Mouse (Mus musculus) olfactory bulb, adult 2 months (tissue): ENCODE results near the gene Tmem101. TPM values are rescaled to one million over a fixed set of nuclear protein-coding genes. Genes with fewer than 3 reads are reported as not detected.

Experiments
- H3K27ac ChIP-seq: fragments of 200-500 bp; 2 replicates; pipeline ENCODE4 v1.5.1; 2012; ENCODE audit warnings: low read depth, low read length; ENCODE audit not compliant: insufficient read depth
- H3K4me1 ChIP-seq: fragments of 200-500 bp; 2 replicates; pipeline ENCODE4 v1.6.1; 2012; ENCODE audit warnings: low read length; ENCODE audit not compliant: control insufficient read depth, insufficient read depth
- H3K4me3 ChIP-seq: fragments of 200-500 bp; 2 replicates; pipeline ENCODE4 v1.5.1; 2012; ENCODE audit warnings: mild to moderate bottlenecking, low read depth, low read length, moderate library complexity; ENCODE audit not compliant: insufficient read depth
- CTCF ChIP-seq: fragments of 200-500 bp; IDR thresholded peaks from 2 replicates; pipeline ENCODE4 v1.5.1; 2012; ENCODE audit warnings: low read depth, mild to moderate bottlenecking, low read length, moderate library complexity; ENCODE audit not compliant: insufficient read depth
- POLR2A ChIP-seq: fragments of 200-500 bp; IDR thresholded peaks from 2 replicates; pipeline ENCODE4 v1.6.1; 2012; ENCODE audit warnings: mild to moderate bottlenecking, low read depth, low read length, moderate library complexity; ENCODE audit not compliant: insufficient read depth
- WGBS: fragments of 180-500 bp; shearing (Covaris S2); methylation state at CpG from one replicate; pipeline ENCODE4 v1.1.7; 2018; 5-methylcytosine and 5-hydroxymethylcytosine counted together
- polyA plus RNA-seq: library from polyadenylated mRNA; stranded (reverse); fragments of >200 nt; gene quantifications from 2 replicates; pipeline ENCODE4 v1.2.4, GENCODE M21; 2012; ENCODE audit warnings: low replicate concordance; ENCODE audit not compliant: missing spikeins, insufficient read depth, insufficient read length

Tmem101 gene
- polyA plus RNA-seq, 1 experiment = not detected

GRCm38 (mm10) chr11:102189461-102190436 is 33.5 kb upstream of the Tmem101 start, which contains the start of gene G6pc3:
G6pc3 (plus strand) TSS chr11:102189620.
- 1% methylated on average over 50 of the region's 50 CpGs for WGBS
- Histone ChIP-seq H3K4me3 (peak within 1 kb of the TSS; percentile 84), H3K4me1 (peaks cover 8% of the 10 kb centered on the region), H3K27ac (peak within 1 kb of the TSS; percentile 74; the same call in 1 of the 2 replicates)
- TF ChIP-seq CTCF (no peak), POLR2A (peak; percentile 28; the same call in 1 of the 2 replicates)

DNA sequence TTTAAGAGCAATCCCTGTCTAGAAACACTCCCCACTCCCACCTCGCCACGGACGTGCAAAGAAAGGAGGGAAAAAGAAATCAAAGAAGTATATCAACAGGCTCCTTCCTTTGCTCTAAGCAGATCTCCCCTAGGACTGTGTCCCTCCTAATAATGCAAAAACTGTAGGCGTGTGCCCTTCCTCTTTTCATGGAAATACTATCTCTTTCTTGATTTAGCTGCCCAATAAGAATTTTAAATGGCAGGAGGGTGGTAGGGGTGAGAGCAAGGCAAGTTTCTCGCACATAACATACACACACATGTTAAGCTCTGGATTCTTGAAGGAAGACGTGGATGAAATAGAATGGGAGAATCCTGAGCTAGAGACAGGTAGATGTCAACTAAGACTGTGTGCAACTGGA is 32.8 kb upstream of the Tmem101 start:
- WGBS = 62% methylated on average over 6 of the region's 6 CpGs
- peak overlapping the region; percentile 74; the same call in 1 of the 2 replicates for H3K27ac ChIP-seq
- TF ChIP-seq CTCF (no peak), POLR2A (no peak)
- H3K4me3 ChIP-seq = peak overlapping the region; percentile 84
- H3K4me1 ChIP-seq = peaks cover 8% of the 10 kb centered on the region

GRCm38 (mm10) chr11:102186235-102186634 is 30.0 kb upstream of the Tmem101 start:
- peaks cover 10% of the 10 kb centered on the region for H3K4me1 ChIP-seq
- WGBS = 74% methylated on average over 1 of the region's 1 CpGs
- no peak overlapping the region for H3K27ac ChIP-seq
- TF ChIP-seq POLR2A = no peak
- no peak for TF ChIP-seq CTCF
- H3K4me3 ChIP-seq = no peak overlapping the region

- Histone ChIP-seq H3K4me1 (peaks cover 9% of the 10 kb centered on the region), H3K27ac (no peak overlapping the region), H3K4me3 (no peak overlapping the region)
- WGBS = 9% methylated on average over 3 of the region's 3 CpGs
- no peak for TF ChIP-seq CTCF
- TF ChIP-seq POLR2A = no peak
These were observed 29.5 kb upstream of the Tmem101 start for GRCm38 (mm10) chr11:102185677-102186076.

GRCm38 (mm10) chr11:102184646-102185495 is 28.7 kb upstream of the Tmem101 start, which contains the start of gene Lsm12:
Lsm12 (minus strand) TSS chr11:102185296.
- Histone ChIP-seq H3K4me3 (peak within 1 kb of the TSS; percentile 99), H3K27ac (peak within 1 kb of the TSS; percentile 97), H3K4me1 (peaks cover 7% of the 10 kb centered on the region)
- no peak for TF ChIP-seq CTCF
- TF ChIP-seq POLR2A = peak; percentile 91
- WGBS = under 1% methylated on average over 69 of the region's 70 CpGs

- peak overlapping the region; percentile 99 for H3K4me3 ChIP-seq
- TF ChIP-seq POLR2A (no peak), CTCF (no peak)
- WGBS = 3% methylated on average over 7 of the region's 7 CpGs
- peaks cover 2% of the 10 kb centered on the region; the same call in 1 of the 2 replicates for H3K4me1 ChIP-seq
- H3K27ac ChIP-seq = no peak overlapping the region
These were observed 28.0 kb upstream of the Tmem101 start for GRCm38 (mm10) chr11:102184253-102184645.

DNA sequence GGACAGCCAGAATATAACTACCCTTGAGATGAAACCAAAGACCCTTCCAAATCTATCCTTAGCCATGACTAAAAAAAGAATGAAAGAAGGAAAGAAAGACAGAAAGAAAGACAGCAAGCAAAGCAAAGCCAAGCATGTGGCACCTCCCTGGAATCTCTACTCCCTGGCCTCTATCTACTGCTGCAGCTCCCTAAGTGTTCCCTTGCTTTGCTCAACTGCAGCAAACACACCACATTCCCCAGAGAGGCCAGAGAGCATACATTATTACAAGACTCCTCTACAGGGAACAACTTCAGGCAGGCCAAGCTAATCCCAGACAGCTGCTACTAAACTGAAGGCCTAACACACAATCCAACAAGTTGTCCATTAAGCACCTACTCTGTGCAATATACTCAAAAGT is 23.6 kb upstream of the Tmem101 start:
- H3K27ac ChIP-seq = no peak overlapping the region
- H3K4me1 ChIP-seq = peaks cover 2% of the 10 kb centered on the region; the same call in 1 of the 2 replicates
- H3K4me3 ChIP-seq = no peak overlapping the region
- TF ChIP-seq POLR2A = no peak
- no peak for TF ChIP-seq CTCF

- 66% methylated on average over 5 of the region's 5 CpGs for WGBS
- TF ChIP-seq CTCF (no peak), POLR2A (no peak)
- Histone ChIP-seq H3K4me3 (no peak overlapping the region), H3K4me1 (no peaks in the 10 kb centered on the region), H3K27ac (no peak overlapping the region)
These were observed 12.5 kb upstream of the Tmem101 start for GRCm38 (mm10) chr11:102168689-102169088.
